Mouse (Mus musculus) right cerebral cortex, postnatal 36 days (tissue): ENCODE measurements around the gene Lypd3.

Experiments
- DNase-seq, 2 experiments: peaks; one replicate each; pipeline ENCODE4 v3.0.0; 2022; ENCODE audit warnings: low spot score in 2 of 2, mixed read lengths in 1 of 2

The Lypd3 gene

DNA sequence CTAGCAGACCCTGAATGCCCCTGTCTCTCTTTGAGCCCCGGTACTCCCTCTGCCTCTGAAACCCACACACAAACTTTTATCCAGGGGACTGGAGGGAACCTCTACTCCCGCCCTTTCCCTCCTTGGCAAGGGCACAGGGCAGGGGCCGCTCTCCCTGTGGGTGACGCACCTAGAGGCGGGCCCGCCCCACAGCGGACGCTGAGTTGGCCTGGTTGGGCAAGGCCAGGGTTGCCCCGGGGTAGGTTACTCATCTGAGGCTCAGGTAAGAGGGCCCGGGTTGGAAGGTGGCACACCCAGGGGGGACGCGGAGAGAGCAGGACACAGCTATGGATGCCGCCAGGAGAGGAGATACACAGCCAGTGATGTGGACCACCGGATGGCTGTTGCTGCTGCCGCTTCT, at the start of gene Lypd3:
Gene Lypd3, plus strand, starts transcription at position 287 of the 400 bp plus-strand sequence.
- no peak for DNase-seq

DNA sequence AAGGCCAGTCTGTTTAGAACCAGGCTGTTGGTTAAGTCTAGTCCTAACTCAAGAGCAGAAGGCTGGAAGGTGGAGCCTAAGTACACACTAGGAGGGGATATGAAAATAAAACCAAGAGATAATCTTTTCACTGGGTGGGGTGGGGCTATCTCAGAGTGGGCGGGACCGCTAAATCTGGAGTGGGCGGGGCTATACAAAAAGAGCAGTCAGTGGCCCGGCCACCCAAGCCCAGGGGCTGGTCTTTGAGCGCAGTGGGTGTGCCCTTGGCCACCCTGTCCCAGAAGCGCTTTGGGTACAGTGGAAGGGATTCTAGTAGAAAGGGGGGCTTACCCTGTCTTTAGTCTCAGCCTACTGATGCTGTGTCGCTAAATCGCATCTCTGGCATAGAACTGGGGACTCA, 49.5 kb upstream of the Lypd3 start:
- DNase-seq: no peak

DNA sequence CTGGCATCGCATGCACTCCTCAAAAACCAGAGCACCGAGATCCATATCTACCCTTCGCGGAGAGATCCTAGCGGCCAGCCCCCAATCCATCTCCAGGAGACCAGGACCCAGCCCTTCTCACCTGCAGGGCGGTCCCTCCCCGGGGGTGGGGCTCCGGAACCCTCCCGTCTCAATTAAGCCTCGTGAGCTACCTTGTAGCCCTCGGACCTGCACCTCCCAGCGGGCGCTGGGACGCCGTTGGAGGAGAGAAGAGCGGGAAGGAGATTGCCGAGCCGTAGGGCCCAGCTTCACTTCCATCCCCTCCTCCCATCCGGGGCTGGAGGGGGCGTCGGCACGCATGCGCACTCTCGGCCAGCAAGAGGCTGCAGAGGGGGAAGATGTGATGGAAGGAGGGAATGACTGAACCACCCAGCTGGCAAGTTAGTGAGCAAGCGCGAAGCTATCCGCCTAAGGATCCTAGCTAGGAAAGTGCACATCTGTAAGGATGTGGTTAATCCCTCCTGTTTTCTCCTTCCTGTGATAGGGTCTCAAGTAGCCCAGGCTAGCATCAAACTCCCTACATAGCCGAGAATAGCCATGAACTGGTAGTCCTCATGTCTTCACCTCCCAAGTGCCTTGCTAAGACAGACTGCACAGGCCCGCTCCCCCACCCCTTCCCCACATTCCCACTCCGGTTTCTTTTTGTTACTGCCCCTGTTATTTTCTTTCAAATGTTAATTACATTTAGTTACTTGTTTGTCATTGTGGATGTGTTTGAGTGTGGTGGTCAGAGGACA, 48.8 kb upstream of the Lypd3 start, which contains the start of the genes Ethe1 and Zfp575:
Gene Ethe1, plus strand, starts transcription at position 214 of the 776 bp plus-strand sequence.
Gene Zfp575, minus strand, starts transcription at position 312 of the 776 bp plus-strand sequence.
- DNase-seq: peak; percentile 74 to 75

DNA sequence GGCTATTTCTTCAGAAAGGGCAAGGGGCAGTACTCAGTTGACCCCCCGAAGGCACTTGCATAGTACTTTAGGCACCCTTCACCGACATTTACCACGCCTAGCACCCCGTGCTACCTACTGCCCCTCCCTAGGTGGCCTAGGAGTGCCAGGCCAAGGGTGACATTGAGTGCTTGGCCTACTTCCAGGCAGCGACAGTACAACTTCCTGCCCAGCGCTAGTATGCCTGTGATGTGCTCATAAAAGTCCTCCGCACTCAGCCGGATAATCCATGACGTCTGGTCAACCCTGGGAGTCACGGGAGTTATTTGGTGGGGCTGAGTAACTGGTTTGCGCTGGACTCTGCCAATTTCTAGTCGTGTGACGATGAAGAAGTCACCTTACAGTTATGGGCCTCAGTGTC, 48.0 kb upstream of the Lypd3 start:
- no peak for DNase-seq

DNA sequence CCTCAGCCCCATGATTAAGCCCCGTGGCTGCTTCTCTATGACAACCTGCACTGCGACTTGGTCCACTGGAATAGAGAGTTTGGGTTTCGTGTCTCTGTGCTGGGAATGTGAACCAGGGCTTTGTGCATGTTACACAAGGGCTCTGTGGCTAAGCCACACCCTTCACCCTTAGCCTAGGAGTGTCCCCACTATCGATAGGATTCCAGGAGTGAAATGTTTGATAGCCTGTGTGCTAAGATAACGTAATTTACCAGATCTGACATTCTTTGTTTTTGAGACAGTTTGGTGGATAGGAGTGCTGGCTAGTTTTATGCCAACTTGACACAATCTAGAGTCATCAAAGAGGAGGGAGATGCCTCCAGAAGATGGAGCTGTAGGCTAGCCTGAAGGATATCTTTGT, 44.6 kb upstream of the Lypd3 start:
- no peak for DNase-seq

DNA sequence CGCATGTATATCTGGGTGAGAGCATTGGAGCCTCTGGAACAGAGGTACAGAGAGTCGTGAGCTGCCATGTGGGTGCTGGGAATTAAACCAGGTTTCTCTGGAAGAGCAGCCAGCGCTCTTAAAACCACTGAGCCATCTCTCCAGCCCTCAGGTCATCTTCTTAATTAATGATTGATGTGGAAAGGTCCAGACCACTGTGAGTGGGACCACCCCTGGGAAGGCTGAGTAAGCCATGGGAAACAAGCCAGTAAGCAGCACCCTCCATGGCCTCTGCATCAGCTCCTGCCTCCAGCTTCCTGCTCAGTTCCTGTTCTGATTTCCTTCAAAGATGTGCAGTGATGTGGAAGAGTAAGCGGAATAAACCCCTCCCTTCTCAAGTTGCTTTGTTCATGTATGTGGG, 44.2 kb upstream of the Lypd3 start:
- no peak for DNase-seq

DNA sequence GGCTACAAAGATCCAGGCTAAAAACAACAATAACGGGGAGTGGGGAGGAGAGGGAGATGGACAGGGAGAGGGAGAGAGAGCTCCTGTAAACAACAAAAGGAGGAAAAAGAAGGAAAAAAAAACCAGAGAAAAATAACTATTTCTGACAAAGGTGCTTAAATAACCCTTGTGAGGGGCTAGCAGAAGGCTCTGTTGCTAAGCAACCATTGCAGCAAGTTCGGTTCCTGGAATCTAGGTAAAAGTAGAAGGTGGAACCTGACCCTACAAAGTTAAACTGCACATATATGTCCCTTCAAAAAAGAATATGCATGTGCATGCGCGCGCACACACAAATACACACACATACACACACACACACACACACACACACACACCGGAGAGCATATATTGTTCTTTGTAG, 43.6 kb upstream of the Lypd3 start:
- DNase-seq: no peak

DNA sequence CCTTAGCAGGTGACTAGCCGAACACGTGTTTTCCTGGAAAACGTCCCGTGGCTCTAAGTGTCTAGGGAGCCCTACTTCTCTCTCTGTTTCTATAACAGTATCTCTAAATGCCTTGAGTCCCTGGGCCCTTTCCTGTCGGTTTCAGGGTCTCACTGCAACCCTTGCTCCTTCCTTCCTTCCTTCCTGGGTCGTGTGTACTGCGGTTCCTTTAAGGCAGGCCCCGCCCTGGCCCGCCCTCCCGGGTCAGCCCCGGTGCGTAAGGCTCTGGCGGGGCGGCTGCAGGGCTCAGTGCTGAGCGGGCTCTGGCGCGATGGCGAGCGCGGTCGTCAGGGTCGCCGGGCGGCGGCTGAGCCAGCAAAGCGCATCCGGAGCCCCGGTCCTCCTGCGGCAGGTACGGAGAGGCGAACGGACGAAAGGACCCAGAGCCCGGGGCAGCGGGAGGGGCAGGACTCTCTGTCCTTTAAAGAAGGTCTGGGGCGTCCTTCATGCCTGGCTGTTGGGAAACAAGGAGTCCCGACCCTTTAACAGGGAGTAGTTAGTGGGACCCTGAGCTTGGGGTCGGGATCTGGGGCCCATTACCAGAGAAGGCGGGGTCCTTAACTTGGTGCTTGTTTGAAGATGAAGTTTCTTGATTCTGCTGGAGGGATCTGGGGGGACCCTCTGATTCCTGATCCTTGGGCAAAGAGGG, 42.6 kb upstream of the Lypd3 start:
- peak; percentile 43 to 59 for DNase-seq

DNA sequence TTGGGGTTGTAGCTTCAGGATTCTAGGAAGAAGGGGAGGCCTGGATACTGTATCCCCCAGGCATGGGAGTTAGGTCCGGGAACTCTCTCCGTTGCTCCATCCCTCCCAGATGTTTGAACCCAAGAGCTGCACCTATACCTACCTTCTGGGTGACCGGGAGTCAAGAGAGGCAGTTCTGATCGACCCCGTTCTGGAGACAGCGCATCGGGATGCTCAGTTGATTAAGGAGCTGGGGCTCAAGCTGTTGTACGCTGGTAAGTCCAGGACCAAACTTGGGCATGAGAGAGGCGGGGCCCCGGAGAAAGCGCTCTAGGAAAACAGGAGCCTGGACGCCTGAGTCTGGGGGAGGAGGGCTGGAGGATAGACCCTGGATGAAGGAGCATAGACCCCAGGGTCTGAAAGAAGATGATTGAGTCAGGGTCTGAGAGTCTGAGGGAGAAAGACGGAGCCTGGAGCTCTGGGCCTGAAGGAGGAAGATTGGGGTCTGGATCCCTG, 42.0 kb upstream of the Lypd3 start:
- no peak for DNase-seq

DNA sequence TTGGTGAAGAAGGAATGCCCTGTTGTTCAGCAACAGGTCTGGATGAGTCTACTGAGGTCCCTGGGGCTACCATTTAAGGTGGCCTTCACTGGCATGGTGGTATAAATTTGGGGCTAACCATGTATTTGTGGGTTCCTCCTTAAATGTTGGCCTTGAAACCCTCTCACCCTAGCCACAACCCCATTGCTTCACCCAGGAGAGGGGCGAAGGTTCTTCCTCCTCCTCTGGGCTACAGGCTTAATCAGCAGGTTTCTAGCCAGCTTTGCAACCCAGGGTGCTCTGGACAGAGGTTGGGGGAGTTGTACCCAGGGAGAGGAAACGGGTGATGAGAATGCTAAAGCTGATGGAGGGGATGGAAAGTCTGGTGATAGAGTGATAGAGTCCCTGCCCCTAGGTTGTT, 40.9 kb upstream of the Lypd3 start:
- no peak for DNase-seq

DNA sequence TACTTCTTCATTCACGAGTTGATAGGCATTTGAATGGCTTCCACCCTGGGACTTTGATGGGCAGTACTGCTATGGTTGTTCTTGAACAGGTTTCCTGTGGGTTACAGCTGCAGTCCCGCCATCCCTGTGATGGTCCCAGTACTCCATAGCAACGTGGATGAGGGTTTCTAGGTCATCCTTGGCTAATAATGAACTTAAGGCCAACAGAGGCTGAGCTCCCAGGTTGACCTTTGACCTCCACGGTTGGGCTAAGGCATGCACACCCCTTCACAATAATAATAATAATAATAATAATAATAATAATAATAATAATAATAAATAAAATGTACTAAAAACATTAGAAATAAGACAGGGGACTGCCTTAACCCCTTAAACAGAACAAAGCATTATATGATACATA, 38.2 kb upstream of the Lypd3 start:
- DNase-seq: no peak

DNA sequence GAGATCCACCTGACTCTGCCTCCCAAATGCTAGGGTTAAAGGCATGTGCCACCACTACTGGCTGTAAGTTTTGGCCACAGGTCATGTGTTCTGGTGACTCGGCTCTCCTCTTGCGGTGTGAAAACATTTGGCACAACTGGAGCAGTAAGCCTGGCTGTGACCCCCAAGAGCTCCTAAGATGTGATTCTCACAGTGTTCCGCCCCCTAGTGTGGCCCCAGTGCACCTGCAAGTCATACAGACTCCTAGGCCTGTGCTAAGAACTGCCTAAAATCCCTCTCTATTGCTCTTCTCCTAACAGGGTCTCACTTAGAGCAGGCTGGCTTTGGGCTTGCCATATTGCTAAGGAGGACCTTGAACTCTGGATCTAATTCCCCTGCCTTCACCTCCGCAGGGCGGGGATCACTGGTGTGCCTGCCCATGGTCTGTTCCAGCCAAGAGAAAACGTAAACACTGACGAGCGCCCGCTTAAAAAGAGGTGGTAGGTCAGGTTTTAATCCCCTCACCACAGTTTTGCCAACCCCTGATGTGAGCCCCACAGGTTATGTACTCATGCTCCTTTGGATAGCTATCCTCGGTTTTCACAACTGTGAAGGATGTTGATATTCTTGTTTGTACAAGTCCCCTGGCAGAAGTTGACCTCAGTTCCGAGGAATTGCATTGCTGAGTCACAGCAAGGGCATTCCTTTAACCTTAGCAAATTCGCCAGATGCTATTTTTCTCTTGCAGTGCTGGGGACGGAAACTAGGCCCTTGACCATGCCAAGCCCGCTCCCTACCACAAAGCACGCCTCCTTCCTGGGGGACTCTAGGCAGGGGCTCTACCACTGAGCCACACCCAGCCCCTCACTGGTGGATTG, 36.9 kb upstream of the Lypd3 start:
- no peak for DNase-seq

DNA sequence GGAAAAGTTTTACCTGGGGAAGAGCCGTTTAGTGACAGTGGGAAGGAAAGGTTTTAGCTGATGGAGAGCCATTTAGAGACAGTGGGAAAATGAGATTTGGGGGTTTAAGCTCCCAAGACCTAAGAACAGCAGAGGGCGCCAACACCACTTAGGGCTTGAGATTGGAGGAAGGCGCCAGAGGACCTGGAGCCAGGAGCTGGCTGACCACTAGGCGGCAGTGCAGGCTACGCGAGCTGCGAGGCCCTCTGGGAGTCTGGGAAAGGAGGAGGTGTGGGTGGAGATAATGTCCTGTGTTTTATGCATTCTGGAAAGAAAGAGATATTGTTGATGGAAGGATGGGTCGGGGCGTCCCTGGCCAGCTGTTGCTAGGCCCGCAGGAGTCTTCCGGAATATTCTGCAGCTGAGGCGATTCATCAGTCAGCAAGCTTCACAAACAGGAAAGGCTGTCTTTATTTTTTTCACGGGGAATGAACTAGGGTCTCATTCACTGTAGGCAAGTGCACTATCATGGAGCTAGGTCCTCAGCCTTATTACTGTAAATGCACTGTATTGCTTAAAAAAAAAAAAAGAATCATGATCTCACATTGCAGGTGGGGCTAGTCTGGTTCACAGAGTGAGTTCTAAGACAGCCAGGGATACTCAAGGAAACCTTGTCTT, 35.3 kb upstream of the Lypd3 start:
- peak; percentile 92 to 93 for DNase-seq

DNA sequence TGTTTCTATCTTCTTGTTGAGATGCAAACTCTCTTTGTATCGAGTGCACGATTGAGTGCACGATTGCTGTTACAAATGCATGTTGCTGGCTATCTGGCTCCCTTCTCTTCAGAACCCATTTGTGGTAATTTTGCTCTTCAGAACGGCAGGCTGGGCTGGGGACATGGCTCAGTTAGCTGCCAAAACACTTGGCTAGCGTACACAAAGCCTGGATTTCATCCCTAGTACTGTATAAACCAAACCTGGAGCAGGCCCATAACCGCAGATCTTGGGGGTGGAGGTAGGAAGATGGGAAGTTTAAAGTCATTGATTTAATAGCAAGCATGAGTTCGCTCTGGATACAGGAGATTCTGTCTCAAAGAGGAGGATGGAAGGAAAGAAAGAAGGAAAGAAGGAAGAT, 30.8 kb upstream of the Lypd3 start:
- DNase-seq: no peak

DNA sequence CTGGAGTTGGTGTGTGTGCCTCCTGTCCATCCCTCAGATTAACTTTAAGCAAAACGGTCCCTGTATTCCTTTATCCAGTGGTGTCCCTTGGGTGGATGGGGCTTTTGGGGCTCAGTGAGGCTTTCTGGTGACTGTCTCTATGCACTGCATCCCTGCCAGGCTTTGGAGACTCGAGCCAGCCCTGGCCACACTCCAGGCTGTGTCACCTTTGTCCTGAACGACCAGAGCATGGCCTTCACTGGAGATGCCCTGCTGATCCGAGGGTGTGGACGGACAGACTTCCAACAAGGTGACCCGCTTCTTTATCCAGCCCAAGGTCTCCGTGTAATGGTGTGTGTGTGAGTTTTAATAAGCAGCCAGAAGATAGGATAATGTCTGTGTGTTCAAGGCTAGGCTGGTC, 30.3 kb upstream of the Lypd3 start:
- DNase-seq: no peak

DNA sequence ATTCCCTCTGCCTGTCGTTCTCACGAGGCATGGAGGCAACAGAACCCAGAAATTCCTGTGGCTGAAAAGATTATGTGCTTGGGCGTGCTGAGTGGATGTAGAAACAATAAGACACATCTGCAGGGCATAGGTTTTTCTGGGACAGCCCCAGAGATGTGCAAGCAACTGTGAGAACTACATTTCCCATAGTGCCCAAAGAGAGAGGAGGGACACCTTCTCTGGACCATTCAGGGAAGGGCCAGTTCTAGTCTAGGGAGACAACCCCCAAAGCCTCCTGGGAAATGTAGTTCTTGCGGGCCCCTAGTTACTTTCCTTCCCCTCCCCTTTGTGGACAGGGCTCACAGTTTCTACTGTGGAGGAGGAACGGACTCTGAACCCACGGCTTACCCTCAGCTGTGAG, 28.3 kb upstream of the Lypd3 start:
- no peak for DNase-seq

DNA sequence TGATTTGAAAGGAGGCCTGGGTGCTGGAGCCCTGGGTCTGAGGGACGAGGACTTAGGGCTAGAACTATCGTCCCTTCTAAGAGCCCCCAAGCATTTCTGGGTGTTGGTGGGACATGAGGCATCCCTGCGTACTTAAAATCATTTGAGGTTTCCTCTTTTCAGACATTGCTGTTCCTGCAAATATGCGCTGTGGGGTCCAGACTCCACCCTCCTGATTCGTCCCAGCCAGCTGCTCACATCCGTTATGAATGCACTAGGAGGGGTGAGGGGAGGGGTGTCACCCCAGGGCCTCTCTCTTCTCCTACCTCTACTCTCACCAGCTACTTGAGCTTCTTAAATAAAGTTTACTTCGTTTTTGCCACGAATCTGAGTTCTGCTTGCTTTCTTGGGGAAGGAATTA, 27.8 kb upstream of the Lypd3 start:
- DNase-seq: no peak

DNA sequence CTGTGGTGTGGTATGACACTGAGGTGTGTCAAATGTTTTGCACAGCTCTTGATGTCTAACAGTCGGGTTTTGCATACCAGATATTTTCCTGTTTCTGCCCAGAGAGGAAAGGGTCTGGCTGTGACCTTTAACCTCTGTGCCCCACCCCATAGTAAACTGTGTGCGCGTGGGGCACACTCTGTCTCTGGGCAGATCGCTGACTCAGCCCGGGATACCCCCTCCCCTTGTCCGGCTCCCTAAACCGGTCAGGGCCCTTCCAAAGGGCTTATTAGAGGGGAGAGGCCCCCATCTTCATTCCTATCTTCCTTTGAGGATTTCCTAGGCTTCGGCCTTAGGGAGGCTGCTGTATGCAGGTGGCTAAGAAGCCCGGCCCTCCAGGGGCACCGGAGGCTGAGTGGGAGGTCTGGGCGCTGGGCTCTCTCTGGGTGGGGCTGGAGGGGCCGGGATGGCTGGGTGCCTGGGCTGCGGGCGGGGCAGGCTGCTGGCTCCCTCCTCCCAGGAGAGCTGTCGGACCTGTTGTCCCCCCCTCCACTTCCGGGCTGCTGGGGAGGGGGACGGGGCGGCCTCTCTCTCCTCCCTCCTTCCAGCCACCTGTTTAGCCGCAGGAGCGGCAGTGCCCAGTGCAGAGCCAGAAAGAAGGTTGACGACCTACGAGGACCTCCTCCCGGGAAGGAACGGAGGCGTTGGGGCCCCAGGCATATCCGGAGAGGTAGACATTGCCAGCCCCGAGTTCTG, 26.0 kb upstream of the Lypd3 start, which contains the start of gene Phldb3:
Gene Phldb3, plus strand, starts transcription at position 620 of the 735 bp plus-strand sequence.
- no peak for DNase-seq

DNA sequence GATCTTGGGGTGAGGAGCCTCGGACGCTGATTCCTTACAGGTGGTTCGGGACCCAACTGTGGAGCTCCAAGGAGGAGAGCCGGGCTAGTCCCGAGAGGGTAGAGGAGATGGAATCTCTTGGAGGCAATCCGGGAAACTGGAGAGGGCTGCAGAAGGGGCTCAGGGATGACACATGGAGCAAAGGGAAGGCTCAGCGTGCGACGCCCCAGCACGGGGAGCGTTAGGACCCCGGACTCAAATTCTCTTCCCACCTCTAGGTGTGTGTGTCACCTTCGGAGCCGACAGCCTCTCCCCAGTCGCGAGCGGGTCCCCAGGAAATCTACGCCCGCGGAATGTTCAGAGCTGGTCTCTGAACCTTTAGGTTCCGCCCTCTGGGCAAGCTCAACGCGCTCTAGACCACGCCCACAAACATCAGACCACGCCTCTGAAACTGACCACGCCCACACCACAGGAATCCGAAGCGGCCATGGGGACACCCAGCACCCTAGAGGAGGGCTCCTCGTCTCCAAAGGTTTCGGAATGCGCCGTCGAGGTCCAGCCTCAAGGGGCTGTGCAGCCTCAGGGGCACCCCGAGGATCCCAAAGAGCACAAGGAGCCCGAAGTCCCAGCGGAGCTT, 25.4 kb upstream of the Lypd3 start:
- DNase-seq: no peak

DNA sequence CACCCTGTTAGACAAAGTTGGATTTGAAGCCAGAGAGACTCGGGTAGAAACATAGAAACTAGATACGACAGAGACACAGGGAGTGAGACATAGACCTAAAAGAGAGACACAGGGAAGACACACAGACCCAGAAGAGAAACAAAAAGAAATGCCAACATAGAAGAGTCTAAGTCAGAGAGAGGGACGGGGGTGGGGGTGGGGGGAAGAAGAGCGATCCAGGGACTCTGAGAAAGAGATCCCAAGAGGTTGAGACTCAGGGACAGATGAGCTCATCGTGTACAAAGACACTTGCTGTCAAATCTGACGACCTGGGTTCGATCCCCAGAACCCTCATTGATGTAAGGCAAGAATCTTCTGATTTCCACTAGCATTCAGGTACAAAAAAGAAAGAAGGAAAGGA, 24.6 kb upstream of the Lypd3 start:
- DNase-seq: no peak
